Mouse (Mus musculus) adrenal gland, postnatal 36 days (tissue): Measurements from ENCODE around the gene Sh3pxd2a. TPM values are rescaled to one million over a fixed set of nuclear protein-coding genes. Genes with fewer than 3 reads are reported as not detected.
"Not testable (repeated sequence)": the region's sequence is repeated elsewhere in the genome, so short reads cannot be mapped to it uniquely, and the experiment has no call there.

Experiments
- DNase-seq, 2 experiments: peaks; one replicate each; pipeline ENCODE4 v3.0.0; 2021; ENCODE audit warnings: mixed read lengths in 1 of 2
- total RNA-seq, 2 experiments: library from RNA; stranded (reverse); gene quantifications; 2 replicates each; pipeline ENCODE4 v1.2.3; 2021

The Sh3pxd2a gene
- total RNA-seq, 2 experiments from 2014 or later: 46.5 to 65.9 TPM

DNA sequence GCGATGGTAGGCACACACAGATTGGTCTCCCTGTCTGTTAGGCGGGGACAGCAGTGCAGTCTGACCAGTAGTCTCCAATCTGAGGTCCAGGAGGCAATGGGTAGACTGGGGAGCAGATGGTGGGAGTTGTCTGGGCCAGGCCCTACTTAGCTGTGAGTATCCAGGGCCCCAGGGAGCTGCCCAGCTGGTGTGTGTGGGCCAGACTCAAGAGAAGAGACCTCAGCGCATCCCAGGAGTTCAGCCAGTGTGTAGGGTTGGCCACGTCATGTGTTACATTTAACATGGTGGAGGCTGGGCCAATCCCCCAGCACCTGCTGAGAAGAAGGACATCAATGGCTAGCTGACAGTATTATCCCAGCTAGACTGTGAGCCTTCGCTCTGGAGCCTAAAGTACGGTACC, 56.9 kb downstream of the Sh3pxd2a start:
- no peak for DNase-seq

DNA sequence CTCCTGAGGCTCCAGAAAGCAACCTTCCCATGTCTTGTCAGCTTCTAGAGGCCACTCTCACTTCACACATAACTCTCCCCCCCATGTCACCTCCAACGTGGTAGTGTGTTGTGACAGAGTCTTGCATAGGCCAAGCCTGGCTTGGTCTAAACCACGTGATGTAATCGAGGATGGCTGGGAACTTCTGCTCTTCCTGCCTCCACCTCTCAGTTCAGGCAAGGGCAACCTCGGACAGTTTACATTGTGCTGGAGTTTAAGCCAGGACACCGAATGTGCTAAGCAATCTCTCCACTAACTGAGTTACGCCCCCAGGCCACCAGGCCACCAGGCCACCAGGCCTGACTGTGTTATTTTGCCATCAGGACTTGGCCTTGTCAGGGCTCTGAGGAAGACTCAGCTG, 57.7 kb downstream of the Sh3pxd2a start:
- no peak for DNase-seq

GRCm38 (mm10) chr19:47405548-47405947, 58.7 kb downstream of the Sh3pxd2a start:
- no peak for DNase-seq

- peak; percentile 45 to 48 for DNase-seq
These were observed 60.5 kb downstream of the Sh3pxd2a start for GRCm38 (mm10) chr19:47403391-47404379.

DNA sequence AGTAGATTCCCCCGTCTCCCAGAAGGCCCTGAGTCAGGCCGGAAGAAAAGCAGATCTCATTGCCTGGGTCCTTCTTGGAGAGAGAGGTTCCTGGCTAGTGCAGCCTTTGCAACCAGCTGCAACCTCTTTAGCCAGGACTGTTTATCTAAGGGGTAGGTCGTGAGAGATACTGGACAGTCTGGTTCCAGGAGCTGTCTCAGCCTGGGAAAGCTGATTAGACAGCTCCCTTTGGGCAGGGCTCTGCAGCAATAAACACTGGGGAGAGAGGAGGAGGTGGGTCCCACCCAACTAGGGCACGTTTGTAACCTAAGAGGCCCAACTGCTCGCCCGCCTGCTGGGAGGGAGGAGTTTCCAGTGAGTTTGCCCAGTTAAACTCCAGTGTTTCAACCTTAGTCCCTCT, 61.2 kb downstream of the Sh3pxd2a start:
- no peak for DNase-seq

GRCm38 (mm10) chr19:47402544-47402943, 61.7 kb downstream of the Sh3pxd2a start:
- DNase-seq: no peak

DNA sequence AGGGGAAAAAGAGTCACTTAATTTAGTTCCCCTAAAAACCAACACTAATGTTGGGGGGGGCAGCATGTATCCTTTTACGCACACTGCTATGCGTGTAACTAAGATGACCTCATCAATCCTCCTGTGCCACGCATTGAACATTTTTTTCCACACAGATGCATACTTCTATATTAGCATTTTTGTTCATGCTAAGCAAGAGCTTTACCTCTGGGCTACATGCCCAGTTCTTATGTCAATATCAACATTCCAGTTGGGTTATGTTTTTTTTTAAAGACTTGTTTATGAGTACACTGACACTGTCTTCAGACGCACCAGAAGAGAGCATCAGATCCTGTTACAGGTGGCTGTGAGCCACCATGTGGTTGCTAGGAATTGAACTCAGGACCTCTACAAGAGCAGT, 64.5 kb downstream of the Sh3pxd2a start:
- DNase-seq: no peak

GRCm38 (mm10) chr19:47399029-47399428, 65.2 kb downstream of the Sh3pxd2a start:
- no peak for DNase-seq

- no peak for DNase-seq
These were observed 66.1 kb downstream of the Sh3pxd2a start for GRCm38 (mm10) chr19:47397882-47398671.

GRCm38 (mm10) chr19:47395338-47395737, 68.9 kb downstream of the Sh3pxd2a start:
- DNase-seq: no peak

GRCm38 (mm10) chr19:47394781-47395180, 69.4 kb downstream of the Sh3pxd2a start:
- not testable (repeated sequence) for DNase-seq

DNA sequence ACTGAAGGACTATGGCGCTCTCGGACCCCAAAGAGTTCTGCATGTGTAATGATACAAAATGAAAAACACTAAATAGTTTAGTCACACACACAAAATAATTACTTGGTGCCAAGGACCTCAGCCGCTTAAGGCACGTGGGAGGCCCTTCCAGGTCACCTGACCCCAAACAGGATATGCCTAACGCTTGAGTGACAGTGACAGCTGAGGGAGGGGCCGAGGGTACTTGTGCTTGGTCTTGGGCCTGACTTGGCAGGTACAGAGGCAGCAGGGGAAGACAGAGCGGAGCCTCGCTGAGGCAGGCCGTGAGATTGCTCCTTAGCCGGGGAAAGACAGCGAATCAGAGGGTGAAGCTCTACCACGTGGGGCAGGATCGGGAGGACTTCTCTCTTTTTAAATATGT, 73.3 kb downstream of the Sh3pxd2a start:
- DNase-seq: no peak

GRCm38 (mm10) chr19:47387887-47388286, 76.3 kb downstream of the Sh3pxd2a start:
- DNase-seq: no peak

GRCm38 (mm10) chr19:47387395-47387794, 76.8 kb downstream of the Sh3pxd2a start:
- DNase-seq: no peak

GRCm38 (mm10) chr19:47385971-47386370, 78.2 kb downstream of the Sh3pxd2a start:
- peak in 1 of 2 experiments; percentile 45 for DNase-seq

GRCm38 (mm10) chr19:47384639-47385038, 79.6 kb downstream of the Sh3pxd2a start:
- no peak for DNase-seq

DNA sequence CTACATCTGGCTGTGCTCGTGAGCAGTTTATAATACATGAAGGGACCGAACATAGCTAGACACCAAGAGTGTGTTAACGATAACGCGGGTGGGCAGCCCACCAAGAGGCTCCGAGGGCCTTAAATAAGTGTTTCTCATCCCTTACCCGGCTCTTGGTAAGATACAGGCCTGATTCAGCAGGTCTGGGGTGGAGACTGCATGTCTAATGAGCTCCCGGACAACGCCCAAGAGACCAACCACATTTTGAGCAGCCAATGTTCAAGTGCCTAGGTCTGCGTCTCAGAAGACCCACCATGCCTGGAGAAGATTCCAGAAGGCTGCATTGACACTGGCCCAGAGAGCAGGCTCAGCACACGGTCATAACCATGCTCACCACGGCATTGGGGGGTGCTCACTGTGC, 80.2 kb downstream of the Sh3pxd2a start:
- no peak for DNase-seq

- no peak for DNase-seq
These were observed 81.9 kb downstream of the Sh3pxd2a start for GRCm38 (mm10) chr19:47382268-47382667.

- no peak for DNase-seq
These were observed 83.2 kb downstream of the Sh3pxd2a start for GRCm38 (mm10) chr19:47381011-47381410.

DNA sequence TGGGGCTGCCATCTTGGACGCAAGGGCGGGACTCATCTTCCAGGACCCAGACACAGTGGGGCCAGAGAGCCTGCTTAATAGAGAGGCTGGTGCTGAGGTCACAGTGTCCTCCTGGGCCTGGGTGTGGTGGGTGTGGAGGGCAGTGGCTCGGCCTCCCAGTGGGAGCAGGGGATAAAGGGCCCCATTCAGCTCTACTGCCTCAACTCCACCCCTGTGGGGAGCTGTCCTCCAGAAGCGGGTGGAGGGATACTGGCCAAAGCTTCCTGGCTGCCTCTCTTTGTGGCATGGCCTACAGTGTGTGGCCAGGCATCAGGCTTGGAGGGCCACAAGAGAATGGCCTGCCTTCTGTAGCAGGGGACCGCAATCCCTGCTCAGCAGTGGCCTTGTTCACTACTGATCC, 85.1 kb downstream of the Sh3pxd2a start:
- DNase-seq: no peak

- DNase-seq: peak; percentile 58 to 69
These were observed 89.2 kb downstream of the Sh3pxd2a start for GRCm38 (mm10) chr19:47374916-47375573.

- DNase-seq: peak; percentile 55 to 63
These were observed 89.8 kb downstream of the Sh3pxd2a start for GRCm38 (mm10) chr19:47374440-47374839.
